Mouse (Mus musculus) megakaryocyte-erythroid progenitor cell, adult 5-6 weeks (primary cell): ENCODE results near the gene Fam168a. TPM values are rescaled to one million over a fixed set of nuclear protein-coding genes. Genes with fewer than 3 reads are reported as not detected.
A peak's percentile ranks its signal among the peaks of the same experiment; 100 is the strongest.

ENCODE experiments used
- ATAC-seq: replicated peaks from 2 replicates; pipeline ENCODE4 v1.8.0; 2016; ENCODE audit warnings: mild to moderate bottlenecking, inconsistent platforms; ENCODE audit not compliant: severe bottlenecking, poor library complexity, low FRiP score, low TSS enrichment
- total RNA-seq, 2 experiments: library from RNA; stranded (forward) in 1 of 2; stranded (reverse) in 1 of 2; fragments of 200-1000, 215-1000 nt in 1 of 2; fragments of >200 nt in 1 of 2; fragmentation: Nextera tagmentation in 1 of 2; gene quantifications; 2 replicates each; pipeline ENCODE4 v1.2.3; 2014 to 2017

The Fam168a gene
- total RNA-seq, 2 experiments from 2014 or later: 7.7 to 35.9 TPM

- ATAC-seq: no peak
Measured at GRCm38 (mm10) chr7:100854861-100855260, 148.4 kb downstream of the Fam168a start.

DNA sequence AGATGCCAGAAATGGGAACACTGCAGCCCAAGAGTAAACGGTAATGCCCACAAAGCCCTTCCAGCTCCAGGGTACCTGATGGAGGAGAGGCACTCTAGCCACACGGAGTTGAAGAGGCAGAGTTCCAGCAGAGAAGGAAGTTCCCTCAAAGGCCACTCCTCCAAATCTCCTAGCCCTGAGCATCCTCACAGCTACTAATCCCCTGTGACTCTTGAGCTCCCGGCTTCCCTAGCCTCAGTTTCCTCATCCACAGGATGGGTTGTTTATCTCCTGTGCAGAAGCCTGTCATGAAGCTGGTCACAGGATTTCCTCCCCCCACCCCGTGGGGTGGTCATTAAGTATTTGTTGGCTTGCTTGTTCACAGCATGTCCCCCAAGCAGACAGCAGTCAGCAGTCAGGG, 148.9 kb downstream of the Fam168a start:
- ATAC-seq: no peak

DNA sequence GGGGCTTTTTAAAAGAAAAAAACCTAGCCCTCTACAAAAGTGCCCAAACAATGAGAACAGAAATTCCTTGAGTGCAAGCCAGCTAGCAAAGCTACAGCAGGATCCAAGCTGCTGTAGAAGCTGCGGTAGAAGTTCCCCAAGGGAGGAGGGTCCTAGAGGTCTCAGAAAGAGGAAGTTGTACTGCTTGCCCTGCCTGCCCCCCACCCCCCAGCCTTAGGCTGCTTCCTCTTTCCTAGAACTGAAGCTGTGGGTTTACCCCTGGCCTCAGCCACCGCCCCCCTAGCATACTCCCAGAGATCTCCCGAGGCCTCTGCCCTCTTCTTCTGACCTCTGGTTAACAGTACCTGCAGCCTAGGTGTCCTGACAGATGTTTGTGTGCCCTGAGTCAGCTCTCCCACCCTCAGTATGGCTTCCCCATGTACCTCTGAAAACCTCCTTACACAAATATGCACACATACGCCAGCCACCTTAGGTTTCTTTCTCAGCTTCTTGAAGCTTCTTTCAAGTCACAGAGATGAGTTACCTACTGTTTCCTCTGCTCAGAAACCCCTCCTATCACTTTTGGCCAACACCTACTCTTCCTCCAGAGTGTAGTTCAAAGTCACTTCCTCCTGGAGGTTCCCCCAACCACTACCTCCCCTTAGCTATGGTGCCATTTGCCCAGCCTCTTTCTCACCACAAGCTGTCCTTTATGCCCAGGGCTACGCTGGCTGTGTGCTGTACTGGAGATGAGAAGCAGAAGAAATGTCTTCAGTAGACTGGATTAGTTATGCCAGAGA, 149.5 kb downstream of the Fam168a start:
- ATAC-seq: peak; percentile 28; the same call in 1 of the 2 replicates

DNA sequence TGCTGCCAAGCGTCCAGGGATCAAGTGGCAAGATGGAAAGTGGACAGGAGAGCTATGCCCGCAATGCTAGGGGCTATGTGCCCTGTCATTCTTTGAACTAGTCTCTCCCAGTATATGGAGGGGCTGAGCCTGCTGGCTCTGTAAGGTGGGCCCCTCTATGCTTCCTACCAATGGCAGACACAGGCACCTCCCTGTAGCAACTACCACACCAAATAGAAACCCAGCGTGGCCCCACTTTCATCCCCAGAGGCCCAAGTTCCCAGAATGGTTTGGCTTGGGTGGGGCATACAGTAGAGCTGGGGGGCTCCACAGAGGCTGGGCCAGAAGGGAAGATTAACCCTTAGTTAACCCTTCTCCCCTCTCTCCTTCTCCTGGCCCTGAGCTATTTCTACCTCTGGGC, 154.0 kb downstream of the Fam168a start:
- ATAC-seq: no peak

DNA sequence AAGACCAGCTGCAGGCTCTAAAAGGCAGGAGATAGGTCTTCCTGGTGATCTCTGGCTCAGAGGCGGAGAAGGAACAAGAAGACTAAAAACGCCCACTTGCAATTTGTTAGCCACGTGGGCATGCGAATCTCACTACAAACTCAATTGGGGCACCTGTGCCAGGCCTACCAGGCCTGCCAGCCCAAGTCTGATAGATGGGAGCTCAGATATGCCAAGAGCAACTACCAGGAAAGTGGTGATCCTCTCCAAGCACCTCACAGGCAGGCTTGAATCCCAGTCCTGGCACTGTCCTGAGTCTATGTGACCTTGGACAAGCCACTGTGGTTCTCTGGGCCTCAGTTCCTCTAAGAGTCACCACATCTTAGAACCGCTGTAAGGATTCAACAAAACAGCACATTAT, 154.8 kb downstream of the Fam168a start:
- ATAC-seq: no peak

DNA sequence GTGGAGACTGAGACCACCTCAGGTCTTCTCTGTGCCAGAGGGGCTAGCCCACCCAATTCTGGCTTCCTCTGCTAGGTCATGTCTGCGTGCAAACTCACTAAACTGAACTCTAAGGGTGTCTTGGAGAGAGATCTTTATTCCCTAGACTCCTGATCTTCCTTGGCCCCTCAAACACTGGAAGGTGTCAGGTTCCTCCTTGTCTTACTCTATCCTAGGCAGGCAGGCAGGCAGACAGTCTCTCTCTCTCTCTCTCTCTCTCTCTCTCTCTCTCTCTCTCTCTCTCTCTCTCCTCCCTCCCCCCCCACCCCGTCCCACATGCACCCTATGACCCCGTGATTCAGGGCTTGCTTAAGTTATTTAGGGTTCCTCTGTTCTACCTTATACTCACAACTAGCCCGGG, 155.9 kb downstream of the Fam168a start:
- no peak for ATAC-seq

- peak; percentile 85 for ATAC-seq
Measured at GRCm38 (mm10) chr7:100862828-100863638, 156.6 kb downstream of the Fam168a start, which contains the start of gene Relt. Gene Relt (minus strand): TSS chr7:100863446.

DNA sequence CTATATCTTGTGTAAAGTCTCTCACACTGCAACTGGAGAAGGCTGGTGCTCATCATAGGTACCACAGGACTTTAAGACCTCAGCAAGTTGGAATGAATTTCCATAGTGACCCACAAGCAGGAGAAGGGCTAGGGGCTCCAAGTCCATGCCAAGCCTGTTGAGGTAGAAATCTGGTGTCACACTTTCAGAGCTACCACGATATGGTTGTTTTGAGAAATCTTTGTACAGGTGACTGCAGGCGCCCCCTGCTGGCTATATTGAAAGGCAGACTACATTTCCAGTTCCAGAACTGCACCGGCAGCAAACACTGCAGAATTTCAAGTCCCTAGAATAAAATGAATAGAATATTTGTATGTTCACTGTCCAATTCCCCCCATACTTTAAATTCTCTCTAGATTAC, 160.2 kb downstream of the Fam168a start:
- ATAC-seq: no peak

GRCm38 (mm10) chr7:100867561-100867960, 161.1 kb downstream of the Fam168a start:
- 0 out of 2 replicates have a peak, but pooled peaks have one; percentile 23 for ATAC-seq

GRCm38 (mm10) chr7:100868551-100868950, 162.1 kb downstream of the Fam168a start:
- ATAC-seq: no peak

DNA sequence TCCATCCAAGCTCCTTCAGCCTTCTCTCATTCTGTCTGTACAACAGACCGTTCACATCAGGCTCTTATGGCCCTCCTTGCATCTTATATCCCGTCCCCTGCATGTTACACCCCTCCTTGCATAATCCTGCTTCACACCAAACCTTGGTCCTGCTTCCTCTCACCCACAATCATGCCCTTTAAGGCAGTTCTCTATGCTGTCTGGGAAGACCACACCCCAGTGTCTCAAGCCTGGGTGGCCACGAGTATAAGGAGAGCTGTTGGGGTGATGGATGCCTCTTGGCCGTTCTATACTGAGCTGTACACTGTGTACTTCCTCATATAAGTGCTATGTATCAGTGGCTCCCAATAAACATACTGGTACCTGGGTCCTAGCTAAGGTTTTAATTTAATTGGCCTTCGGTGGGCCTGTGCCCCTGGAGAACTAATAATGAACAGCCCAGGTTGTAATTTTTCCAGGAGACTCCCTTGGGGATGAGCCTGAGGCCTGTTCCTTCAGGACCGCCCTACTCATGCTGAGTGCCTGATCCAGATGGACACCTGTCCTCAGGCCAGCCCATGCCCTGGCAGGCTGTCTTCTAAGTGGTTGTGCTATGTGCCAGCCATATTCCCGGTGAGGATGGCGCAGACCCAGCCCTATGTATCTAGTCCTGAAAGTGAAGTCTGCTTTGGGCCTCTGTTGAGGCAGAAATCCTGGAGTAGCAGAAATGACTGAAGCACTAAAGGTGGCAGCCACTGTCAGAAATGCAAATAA, 163.6 kb downstream of the Fam168a start:
- no peak for ATAC-seq

DNA sequence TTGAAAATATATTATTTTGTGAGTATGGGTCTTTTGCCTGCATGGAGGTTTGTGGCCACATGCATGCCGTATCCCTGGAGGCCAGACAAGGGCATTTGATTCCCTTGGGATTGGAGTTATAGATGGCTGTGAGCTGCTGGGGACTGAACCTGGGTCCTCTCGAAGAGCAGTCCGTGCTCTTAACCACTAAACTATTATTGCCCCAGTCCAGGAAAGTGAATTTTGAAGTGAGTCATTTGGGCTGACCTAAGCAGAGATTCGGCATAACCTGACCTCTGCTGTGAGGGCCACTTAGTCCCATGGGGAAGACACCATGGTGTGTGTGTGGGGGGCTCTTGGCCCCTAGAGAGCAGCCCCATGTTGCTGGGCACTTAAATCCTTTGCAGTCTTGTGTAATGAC, 164.9 kb downstream of the Fam168a start:
- no peak for ATAC-seq

DNA sequence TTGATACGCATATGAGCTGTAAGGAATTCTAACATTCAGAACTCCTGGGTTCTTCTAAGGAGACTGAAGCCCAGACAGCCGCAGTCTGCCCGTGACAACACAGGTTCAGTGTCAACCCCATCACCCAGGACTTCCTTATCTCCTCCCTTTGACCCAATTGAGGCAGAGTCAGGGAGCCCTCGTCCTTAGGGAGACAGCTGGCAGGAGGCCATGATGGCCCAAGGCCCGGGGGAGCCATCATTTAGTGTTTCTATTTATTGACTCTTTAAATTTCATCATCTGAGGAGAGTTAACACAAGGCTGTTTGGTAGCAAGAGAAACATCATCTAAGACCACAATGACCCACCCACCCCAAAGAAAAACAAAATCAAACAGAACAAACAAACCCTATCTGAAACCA, 165.5 kb downstream of the Fam168a start:
- ATAC-seq: no peak

GRCm38 (mm10) chr7:100873197-100873596, 166.8 kb downstream of the Fam168a start:
- no peak for ATAC-seq

DNA sequence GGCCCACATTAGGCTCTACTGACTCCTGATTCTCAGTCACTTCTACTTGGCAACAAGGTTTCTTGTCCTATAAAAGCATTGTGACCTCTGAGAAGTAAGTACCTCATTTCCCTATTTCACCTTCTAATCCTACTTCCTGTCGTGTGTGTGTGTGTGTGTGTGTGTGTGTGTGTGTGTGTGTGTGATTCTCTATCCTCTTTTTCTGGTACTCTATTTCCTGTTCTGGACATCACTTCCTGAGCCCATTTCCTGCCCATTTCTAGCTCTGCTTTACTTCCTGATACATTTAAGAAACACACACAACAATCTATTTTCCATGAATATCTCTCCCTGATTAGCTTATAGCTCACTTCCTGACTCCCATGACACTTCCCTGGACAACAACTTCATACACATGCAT, 169.4 kb downstream of the Fam168a start:
- ATAC-seq: no peak

- ATAC-seq: no peak
Measured at GRCm38 (mm10) chr7:100876293-100876692, 169.9 kb downstream of the Fam168a start.

DNA sequence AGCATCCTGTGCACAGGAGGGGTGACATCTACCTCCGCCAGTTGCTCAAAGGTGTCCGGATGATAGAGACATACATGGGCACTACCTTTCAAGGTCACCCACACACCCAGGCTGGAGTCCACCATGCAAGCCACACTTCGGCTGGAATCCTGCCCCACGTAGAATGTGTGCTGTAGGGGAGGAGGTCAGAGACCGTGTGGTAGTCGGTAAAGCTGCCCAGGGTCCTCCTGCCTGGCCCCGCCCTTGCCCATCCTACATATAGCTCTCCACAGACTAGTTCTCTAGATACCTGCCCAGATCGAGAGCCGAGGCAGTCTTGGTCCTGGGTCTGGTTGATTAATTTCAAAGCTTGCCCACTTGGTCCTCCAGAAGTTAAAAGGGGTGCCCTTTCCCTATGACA, 170.3 kb downstream of the Fam168a start:
- ATAC-seq: no peak

DNA sequence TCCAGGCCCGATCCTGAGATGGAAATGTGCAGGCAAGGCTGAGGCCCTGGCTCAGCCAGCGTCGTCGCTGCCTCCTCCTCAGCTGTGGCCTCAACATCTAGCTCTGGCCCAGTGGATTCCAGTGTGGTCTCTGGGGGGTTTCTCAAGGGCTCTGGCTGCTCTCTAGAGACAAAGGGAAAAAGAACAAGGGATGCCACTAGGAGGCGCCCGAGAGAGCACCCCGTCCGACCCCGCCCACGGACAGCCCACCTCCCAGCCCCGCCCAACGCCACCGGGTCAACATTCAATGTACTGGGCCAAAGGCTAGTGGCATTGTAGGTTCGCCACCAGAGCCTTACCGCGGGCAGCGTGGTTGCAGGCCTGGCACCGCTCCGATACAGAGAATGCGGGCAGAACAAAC, 173.2 kb downstream of the Fam168a start:
- peak; percentile 69 for ATAC-seq

DNA sequence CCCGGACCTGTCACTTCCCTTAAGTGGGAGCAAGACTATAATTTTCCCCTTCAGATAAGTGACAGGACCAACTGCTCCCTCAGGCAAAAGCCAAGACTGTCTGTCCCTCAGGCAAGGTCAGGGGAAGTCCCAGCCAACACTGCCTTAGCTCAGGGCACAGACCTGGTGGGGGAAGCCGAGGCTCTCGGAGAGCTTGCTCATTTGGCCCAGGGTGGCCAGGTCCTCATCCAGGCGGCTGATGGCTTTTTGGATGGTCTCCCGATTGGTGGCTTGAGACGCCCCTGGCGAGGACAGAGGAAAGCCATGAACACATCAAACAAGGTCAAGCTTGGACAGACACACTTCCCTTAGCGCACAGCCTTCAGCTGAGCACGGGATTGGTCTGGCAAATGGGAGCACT, 175.1 kb downstream of the Fam168a start:
- no peak for ATAC-seq

DNA sequence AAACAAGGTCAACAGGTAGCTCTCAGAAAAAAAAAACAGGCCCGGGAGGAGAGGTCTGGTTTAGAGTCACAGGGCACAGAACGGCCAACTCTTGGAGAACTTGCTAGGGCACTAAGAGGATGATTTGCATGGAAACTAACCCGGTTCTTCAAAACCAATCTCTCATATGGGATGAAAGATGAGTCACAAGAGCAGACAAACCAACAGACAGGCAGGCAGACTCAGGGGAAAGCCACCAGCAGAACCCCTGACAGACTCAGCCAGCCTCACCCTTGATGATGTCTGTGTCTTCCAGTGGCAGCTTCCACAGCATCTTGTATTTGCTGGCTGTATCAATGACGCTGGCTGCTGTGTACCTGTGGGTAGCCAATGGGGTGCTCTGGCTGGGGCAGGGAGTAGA, 175.5 kb downstream of the Fam168a start:
- ATAC-seq: no peak
